In the genomic region with DNA sequence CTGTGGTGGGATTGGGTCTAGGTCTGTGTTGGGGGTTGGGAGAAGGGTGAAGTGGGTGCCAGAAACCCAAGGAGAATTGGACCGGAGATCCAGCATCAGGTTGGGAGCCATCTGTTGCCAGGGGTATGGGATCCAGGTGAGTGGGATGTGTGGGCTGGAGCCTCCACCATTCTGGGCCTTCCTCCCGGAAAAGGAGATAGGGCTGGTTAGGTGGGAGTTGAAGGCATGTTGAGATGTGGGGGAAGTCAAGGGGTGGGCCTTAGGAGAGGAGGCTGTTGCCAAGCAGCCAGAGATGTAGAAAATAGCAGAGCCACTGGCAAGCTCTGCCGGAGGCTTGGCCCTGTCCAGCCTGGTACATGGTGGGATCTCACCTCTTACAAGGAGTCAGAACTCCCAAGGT, we compare ENCODE assay signal across 14 mouse cellular contexts. TPM values are rescaled to one million over a fixed set of nuclear protein-coding genes. Genes with fewer than 3 reads are reported as not detected.
DNase-seq lines count a peak whose midpoint lies in the region; ATAC-seq and TF ChIP-seq lines count a peak whose summit lies in the region.
"Had no signal": no experiment of that assay in that cellular context is flagged by ENCODE, and none has a peak within 500 bp of the region (broad histone marks: within the 10 kb centered on the region; RNA-seq: fewer than 3 reads in every experiment).

No protein-coding gene starts in this region.

- no peak overlapping the region for H3K9ac ChIP-seq in kidney, postnatal 0 days (ENCODE audit: low read depth, low read length)
- H3K9ac ChIP-seq in lung, embryonic 15.5 days: no peak overlapping the region
- no peak overlapping the region for H3K9ac ChIP-seq in stomach, embryonic 15.5 days
- no peak overlapping the region for H3K9ac ChIP-seq in hindbrain, embryonic 14.5 days
- H3K9ac ChIP-seq: embryonic facial prominence, embryonic 15.5 days; hindbrain, embryonic 15.5 days had no signal

- H3K4me2 ChIP-seq in kidney, postnatal 0 days (ENCODE audit: low read length): no peak overlapping the region
- H3K4me2 ChIP-seq in lung, embryonic 15.5 days: no peak overlapping the region
- no peak overlapping the region for H3K4me2 ChIP-seq in stomach, embryonic 15.5 days
- H3K4me2 ChIP-seq in hindbrain, embryonic 14.5 days (replicated peaks): no peak overlapping the region
- H3K4me2 ChIP-seq: embryonic facial prominence, embryonic 15.5 days; hindbrain, embryonic 15.5 days had no signal

- H3K4me3 ChIP-seq in kidney, postnatal 0 days (replicated peaks; ENCODE audit: low read depth, low read length): no peak overlapping the region
- H3K4me3 ChIP-seq in lung, embryonic 15.5 days: no peak overlapping the region
- H3K4me3 ChIP-seq in brown adipose tissue, adult 24 weeks (ENCODE audit: insufficient read depth, low read depth, low read length): no peak overlapping the region
- no peak overlapping the region for H3K4me3 ChIP-seq in stomach, embryonic 15.5 days (replicated peaks)
- H3K4me3 ChIP-seq in hindbrain, embryonic 14.5 days (replicated peaks; ENCODE audit: low read length): no peak overlapping the region
- H3K4me3 ChIP-seq: embryonic facial prominence, embryonic 15.5 days; heart, embryonic 13.5 days; hindbrain, embryonic 15.5 days; megakaryocyte, embryonic 14.5 days had no signal

- H3K4me1 ChIP-seq in kidney, postnatal 0 days (replicated peaks; ENCODE audit: insufficient read depth, low read length): peaks cover 3% of the 10 kb centered on the region; the same call in 1 of the 2 replicates
- H3K4me1 ChIP-seq in lung, embryonic 15.5 days: peaks cover 33% of the 10 kb centered on the region
- peaks cover 6% of the 10 kb centered on the region for H3K4me1 ChIP-seq in brown adipose tissue, adult 24 weeks (ENCODE audit: control insufficient read depth, insufficient read depth, insufficient read length, low read length)
- H3K4me1 ChIP-seq in stomach, embryonic 15.5 days: no peaks in the 10 kb centered on the region
- peaks cover 5% of the 10 kb centered on the region; the same call in 1 of the 2 replicates for H3K4me1 ChIP-seq in hindbrain, embryonic 14.5 days (replicated peaks; ENCODE audit: control insufficient read depth, insufficient read depth, low read length)
- H3K4me1 ChIP-seq: megakaryocyte, embryonic 14.5 days had no signal

- no peaks in the 10 kb centered on the region for H3K27me3 ChIP-seq in kidney, postnatal 0 days (ENCODE audit: insufficient read depth, low read length)
- H3K27me3 ChIP-seq in lung, embryonic 15.5 days: no peaks in the 10 kb centered on the region
- no peaks in the 10 kb centered on the region for H3K27me3 ChIP-seq in stomach, embryonic 15.5 days (replicated peaks)
- H3K27me3 ChIP-seq in hindbrain, embryonic 14.5 days (ENCODE audit: control insufficient read depth, insufficient read depth, low read length): no peaks in the 10 kb centered on the region
- H3K27me3 ChIP-seq: embryonic facial prominence, embryonic 15.5 days; hindbrain, embryonic 15.5 days had no signal

- no peak for DNase-seq in kidney, postnatal 0 days (ENCODE audit: low spot score)
- DNase-seq in kidney, postnatal 10 days: no peak
- DNase-seq in lung, postnatal 10 days: no peak
- no peak for DNase-seq in hindbrain, embryonic 14.5 days (ENCODE audit: low spot score)
- DNase-seq: adrenal gland, adult 8-10 months; cerebellum, postnatal 36 days; gastrocnemius, postnatal 36 days had no signal

- H3K36me3 ChIP-seq in kidney, postnatal 0 days (ENCODE audit: insufficient read depth, low read length): no peaks in the 10 kb centered on the region
- H3K36me3 ChIP-seq in lung, embryonic 15.5 days: no peaks in the 10 kb centered on the region
- H3K36me3 ChIP-seq in stomach, embryonic 15.5 days: no peaks in the 10 kb centered on the region
- H3K36me3 ChIP-seq in hindbrain, embryonic 14.5 days (replicated peaks; ENCODE audit: control insufficient read depth, insufficient read depth): no peaks in the 10 kb centered on the region
- H3K36me3 ChIP-seq: embryonic facial prominence, embryonic 15.5 days; heart, embryonic 13.5 days; hindbrain, embryonic 15.5 days had no signal

- H3K27ac ChIP-seq in kidney, postnatal 0 days: peak overlapping the region; percentile 91
- H3K27ac ChIP-seq in lung, embryonic 15.5 days: peak overlapping the region; percentile 94
- H3K27ac ChIP-seq in brown adipose tissue, adult 24 weeks (replicated peaks; ENCODE audit: low read depth, low read length): peak overlapping the region; percentile 75; the same call in 1 of the 2 replicates
- H3K27ac ChIP-seq in stomach, embryonic 15.5 days: 0 out of 2 replicates have a peak overlapping the region, but pooled peaks have one; percentile 73
- H3K27ac ChIP-seq in hindbrain, embryonic 14.5 days: no peak overlapping the region
- H3K27ac ChIP-seq: hindbrain, embryonic 15.5 days had no signal

- no peaks in the 10 kb centered on the region for H3K9me3 ChIP-seq in kidney, postnatal 0 days (replicated peaks; ENCODE audit: low read length)
- no peaks in the 10 kb centered on the region for H3K9me3 ChIP-seq in lung, embryonic 15.5 days
- H3K9me3 ChIP-seq in stomach, embryonic 15.5 days: no peaks in the 10 kb centered on the region
- H3K9me3 ChIP-seq in hindbrain, embryonic 14.5 days (ENCODE audit: control insufficient read depth, low read length): no peaks in the 10 kb centered on the region
- H3K9me3 ChIP-seq: embryonic facial prominence, embryonic 15.5 days; heart, embryonic 13.5 days; hindbrain, embryonic 15.5 days; megakaryocyte, embryonic 14.5 days had no signal

- 0 out of 2 replicates have a peak, but pooled peaks have one; percentile 9 for ATAC-seq in kidney, postnatal 0 days (replicated peaks; ENCODE audit: low FRiP score, low read depth)
- no peak; the same call in 1 of the 2 replicates for ATAC-seq in lung, embryonic 15.5 days (ENCODE audit: borderline replicate concordance, extremely low read depth, low FRiP score, low TSS enrichment)
- ATAC-seq in stomach, embryonic 15.5 days (ENCODE audit: insufficient read depth, low FRiP score, low read depth): no peak
- ATAC-seq in hindbrain, embryonic 14.5 days (ENCODE audit: low FRiP score): no peak

- TF ChIP-seq CTCF in kidney, postnatal 0 days (IDR thresholded peaks at IDR 0.05; ENCODE audit: low read depth): no peak

- WGBS in kidney, postnatal 0 days: 66% methylated on average over 3 of the region's 3 CpGs
- WGBS in lung, embryonic 15.5 days: 59% methylated on average over 3 of the region's 3 CpGs
- WGBS in stomach, embryonic 15.5 days: 75% methylated on average over 3 of the region's 3 CpGs
- WGBS in hindbrain, embryonic 14.5 days: 90% methylated on average over 3 of the region's 3 CpGs

RNA-seq across cellular contexts. Expression of a gene that starts 11.4 kb away (rescaled TPM):
- 1.6 and 2.0 TPM in 2 replicates for polyA plus RNA-seq in kidney, postnatal 0 days (2015; fragmentation: Nextera tagmentation; extraction: Ambion mirVana)
- 1.6 and 2.8 TPM in 2 replicates for polyA plus RNA-seq in lung, embryonic 15.5 days (2015; fragmentation: Nextera tagmentation; extraction: Ambion mirVana)
- 23.3 and 29.1 TPM in 2 replicates for polyA plus RNA-seq in brown adipose tissue, adult 24 weeks (2012; ENCODE audit: insufficient read depth, insufficient read length, missing spikeins)
- 3.0 and 3.3 TPM in 2 replicates for polyA plus RNA-seq in stomach, embryonic 15.5 days (2015; fragmentation: Nextera tagmentation; extraction: Ambion mirVana)
- polyA plus RNA-seq in hindbrain, embryonic 14.5 days (2014; fragmentation: Nextera tagmentation; extraction: Ambion mirVana): 19.5 and 24.3 TPM in 2 replicates
